Mouse (Mus musculus): ENCODE data around the gene Vmn2r8. TPM values are rescaled to one million over a fixed set of nuclear protein-coding genes. Genes with fewer than 3 reads are reported as not detected.

The Vmn2r8 gene
- polyA plus RNA-seq, 1 experiment from 2014 or later, result not detected

- ATAC-seq, result 0 out of 2 replicates have a peak, but pooled peaks have one; percentile 47
- no peak for DNase-seq
- H3K4me2 ChIP-seq (ENCODE audit: low read depth, low read length), result no peak overlapping the region
- no peaks in the 10 kb centered on the region for H3K9me3 ChIP-seq (ENCODE audit: low read length)
- H3K27ac ChIP-seq (ENCODE audit: low read depth), result no peak overlapping the region
- H3K4me1 ChIP-seq (ENCODE audit: insufficient read depth), result no peaks in the 10 kb centered on the region
- WGBS (ENCODE audit: insufficient replicate concordance), result 69% methylated on average over 3 of the region's 3 CpGs
- H3K36me3 ChIP-seq (replicated peaks; ENCODE audit: insufficient read depth, low read length), result no peaks in the 10 kb centered on the region
- H3K27me3 ChIP-seq (ENCODE audit: insufficient read depth, low read length), result no peaks in the 10 kb centered on the region
- TF ChIP-seq CTCF (IDR thresholded peaks at IDR 0.05; ENCODE audit: low read depth) (no peak), EP300 (IDR thresholded peaks at IDR 0.05; ENCODE audit: low read depth) (no peak)
- H3K9ac ChIP-seq (replicated peaks), result no peak overlapping the region
- H3K4me3 ChIP-seq (ENCODE audit: low read depth, low read length), result no peak overlapping the region
These were observed 64.0 kb downstream of the Vmn2r8 start for GRCm38 (mm10) chr5:108744629-108745028.

GRCm38 (mm10) chr5:108743856-108744255 lies 64.8 kb downstream of the Vmn2r8 start:
- Histone ChIP-seq H3K4me1 (ENCODE audit: insufficient read depth) (no peaks in the 10 kb centered on the region), H3K27ac (ENCODE audit: low read depth) (no peak overlapping the region), H3K27me3 (ENCODE audit: insufficient read depth, low read length) (no peaks in the 10 kb centered on the region), H3K9me3 (ENCODE audit: low read length) (no peaks in the 10 kb centered on the region), H3K9ac (replicated peaks) (no peak overlapping the region), H3K4me2 (ENCODE audit: low read depth, low read length) (no peak overlapping the region), H3K4me3 (ENCODE audit: low read depth, low read length) (no peak overlapping the region), H3K36me3 (replicated peaks; ENCODE audit: insufficient read depth, low read length) (no peaks in the 10 kb centered on the region)
- no peak for DNase-seq
- no peak for ATAC-seq
- WGBS (ENCODE audit: insufficient replicate concordance), result 64% methylated on average over 2 of the region's 2 CpGs
- TF ChIP-seq CTCF (IDR thresholded peaks at IDR 0.05; ENCODE audit: low read depth), result peak; percentile 46
- TF ChIP-seq EP300 (IDR thresholded peaks at IDR 0.05; ENCODE audit: low read depth), result no peak

DNA sequence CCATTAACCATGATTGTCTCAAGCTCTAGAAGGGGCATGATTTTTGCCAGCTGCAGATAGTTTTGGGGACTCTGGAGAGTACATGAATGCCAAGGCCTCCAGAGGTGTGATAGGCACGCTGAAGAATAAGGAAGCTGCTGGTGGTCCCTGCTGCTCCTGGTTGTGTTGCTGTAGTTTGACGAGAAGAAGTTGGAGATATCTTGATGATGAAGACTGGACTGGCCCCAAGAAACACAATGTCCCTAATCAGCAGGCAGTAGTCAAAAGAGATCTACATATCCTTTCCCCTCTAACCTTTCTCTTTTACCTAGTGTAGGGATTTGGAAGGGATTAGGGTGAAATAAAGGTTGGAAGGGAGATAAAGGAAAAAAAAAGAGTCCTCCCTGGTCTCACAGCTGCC lies 66.1 kb downstream of the Vmn2r8 start:
- no peaks in the 10 kb centered on the region for H3K9me3 ChIP-seq (ENCODE audit: low read length)

DNA sequence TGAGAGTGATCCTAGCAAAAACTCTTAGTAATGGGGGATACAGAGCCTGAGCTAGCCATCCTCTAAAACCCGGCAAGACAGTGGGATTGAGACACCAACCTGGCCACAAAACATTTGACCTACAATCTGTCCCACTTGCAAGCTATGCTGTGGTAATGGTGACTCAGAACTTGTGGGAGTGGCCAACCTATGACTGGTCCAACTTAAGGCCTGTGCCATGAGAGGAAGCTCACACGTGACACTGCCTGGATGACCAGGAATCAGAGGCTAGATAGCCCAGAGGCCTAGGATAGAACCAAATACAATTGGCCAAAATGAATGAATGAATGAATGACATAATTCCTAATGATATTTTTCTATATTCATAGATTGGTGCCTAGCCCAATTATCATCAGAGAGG lies 66.8 kb downstream of the Vmn2r8 start:
- Histone ChIP-seq H3K4me1 (ENCODE audit: insufficient read depth) (no peaks in the 10 kb centered on the region), H3K27me3 (ENCODE audit: insufficient read depth, low read length) (no peaks in the 10 kb centered on the region), H3K9me3 (ENCODE audit: low read length) (no peaks in the 10 kb centered on the region), H3K27ac (ENCODE audit: low read depth) (no peak overlapping the region), H3K36me3 (replicated peaks; ENCODE audit: insufficient read depth, low read length) (no peaks in the 10 kb centered on the region), H3K4me2 (ENCODE audit: low read depth, low read length) (no peak overlapping the region), H3K9ac (replicated peaks) (no peak overlapping the region), H3K4me3 (ENCODE audit: low read depth, low read length) (no peak overlapping the region)
- no peak for ATAC-seq
- no peak for DNase-seq
- TF ChIP-seq EP300 (IDR thresholded peaks at IDR 0.05; ENCODE audit: low read depth) (no peak), CTCF (IDR thresholded peaks at IDR 0.05; ENCODE audit: low read depth) (no peak)
- WGBS (ENCODE audit: insufficient replicate concordance), result 61% methylated on average over 2 of the region's 2 CpGs

More for the DNA sequence above, 66.1 kb downstream of the Vmn2r8 start:
- no peaks in the 10 kb centered on the region for H3K27me3 ChIP-seq (ENCODE audit: insufficient read depth, low read length)
- no peak overlapping the region for H3K4me3 ChIP-seq (ENCODE audit: low read depth, low read length)
- H3K36me3 ChIP-seq (replicated peaks; ENCODE audit: insufficient read depth, low read length), result no peaks in the 10 kb centered on the region
- no peak overlapping the region for H3K9ac ChIP-seq (replicated peaks)
- H3K27ac ChIP-seq (ENCODE audit: low read depth), result no peak overlapping the region
- DNase-seq (no peak), ATAC-seq (no peak)
- whole genome bisulfite sequencing (ENCODE audit: insufficient replicate concordance), result 61% methylated on average over 2 of the region's 2 CpGs
- TF ChIP-seq CTCF (IDR thresholded peaks at IDR 0.05; ENCODE audit: low read depth) (no peak), EP300 (IDR thresholded peaks at IDR 0.05; ENCODE audit: low read depth) (no peak)
- no peak overlapping the region for H3K4me2 ChIP-seq (ENCODE audit: low read depth, low read length)
- H3K4me1 ChIP-seq (ENCODE audit: insufficient read depth), result no peaks in the 10 kb centered on the region

Other genes starting within 250 kb of the Vmn2r8 start
- gene Gak, start 179.1 kb downstream of the Vmn2r8 start, polyA plus RNA-seq (2015; fragmentation: Nextera tagmentation; extraction: Ambion mirVana), result 15.6 and 17.5 TPM in 2 replicates
- 7.0 and 7.3 TPM in 2 replicates for gene Tmem175, start 179.1 kb downstream of the Vmn2r8 start, polyA plus RNA-seq (2015; fragmentation: Nextera tagmentation; extraction: Ambion mirVana)
- gene Idua, start 148.5 kb downstream of the Vmn2r8 start, polyA plus RNA-seq (2015; fragmentation: Nextera tagmentation; extraction: Ambion mirVana), result 3.9 and 4.2 TPM in 2 replicates
- gene Dgkq, start 139.2 kb downstream of the Vmn2r8 start, polyA plus RNA-seq (2015; fragmentation: Nextera tagmentation; extraction: Ambion mirVana), result 2.5 TPM in 2 replicates
- gene Slc26a1, start 133.3 kb downstream of the Vmn2r8 start, polyA plus RNA-seq (2015; fragmentation: Nextera tagmentation; extraction: Ambion mirVana), result 25.8 and 33.4 TPM in 2 replicates
- gene Fgfrl1, start 116.5 kb downstream of the Vmn2r8 start, polyA plus RNA-seq (2015; fragmentation: Nextera tagmentation; extraction: Ambion mirVana), result 5.6 and 5.7 TPM in 2 replicates
- 0.48 and 0.62 TPM in 2 replicates for gene Rnf212, start 33.9 kb downstream of the Vmn2r8 start, polyA plus RNA-seq (2015; fragmentation: Nextera tagmentation; extraction: Ambion mirVana)
- not detected in 2 replicates for gene Tmed11, start 13.5 kb downstream of the Vmn2r8 start, polyA plus RNA-seq (2015; fragmentation: Nextera tagmentation; extraction: Ambion mirVana)
- gene Vmn2r9, start 43.8 kb upstream of the Vmn2r8 start, polyA plus RNA-seq (2015; fragmentation: Nextera tagmentation; extraction: Ambion mirVana), result not detected in 2 replicates
- not detected in 2 replicates for gene Vmn2r10, start 197.7 kb upstream of the Vmn2r8 start, polyA plus RNA-seq (2015; fragmentation: Nextera tagmentation; extraction: Ambion mirVana)